Comparison of ENCODE assay signal across 12 mouse cellular contexts in the genomic region with DNA sequence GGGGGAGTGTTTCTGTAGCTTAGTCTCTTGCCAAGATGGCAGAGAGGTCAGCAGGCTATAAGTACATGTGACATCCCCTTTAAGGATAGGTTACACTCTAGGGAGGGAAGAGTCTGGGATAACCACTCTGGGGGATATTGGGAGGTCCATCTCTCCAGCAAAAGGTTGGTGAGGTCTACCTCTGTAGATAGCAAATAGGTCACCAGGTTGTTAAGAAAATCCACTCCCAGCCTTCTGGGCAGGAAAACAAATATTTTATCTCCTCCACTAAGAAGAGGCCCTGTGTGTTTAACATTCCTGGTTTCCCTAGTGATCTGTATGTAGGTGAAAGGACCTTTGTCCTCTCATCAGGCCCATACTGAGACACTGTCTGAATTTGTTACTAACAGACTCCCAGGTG. TPM values are rescaled to one million over a fixed set of nuclear protein-coding genes. Genes with fewer than 3 reads are reported as not detected.
DNase-seq lines count a peak whose midpoint lies in the region; ATAC-seq and TF ChIP-seq lines count a peak whose summit lies in the region.
"Had no signal": no experiment of that assay in that cellular context is flagged by ENCODE, and none has a peak within 500 bp of the region (broad histone marks: within the 10 kb centered on the region; RNA-seq: fewer than 3 reads in every experiment).

No protein-coding gene starts in this region.

- H3K4me2 ChIP-seq in lung, embryonic 14.5 days: no peak overlapping the region
- H3K4me2 ChIP-seq in liver, embryonic 14.5 days (ENCODE audit: low read depth): no peak overlapping the region
- H3K4me2 ChIP-seq: midbrain, embryonic 15.5 days had no signal

- H3K9me3 ChIP-seq in lung, embryonic 14.5 days (ENCODE audit: low read depth, low read length): no peaks in the 10 kb centered on the region
- no peaks in the 10 kb centered on the region for H3K9me3 ChIP-seq in liver, embryonic 14.5 days (ENCODE audit: control insufficient read depth, low read length)
- H3K9me3 ChIP-seq: forebrain, embryonic 10.5 days; midbrain, embryonic 15.5 days had no signal

- TF ChIP-seq CTCF in lung, embryonic 14.5 days (IDR thresholded peaks at IDR 0.05; ENCODE audit: low read depth): no peak
- TF ChIP-seq CTCF in liver, embryonic 14.5 days (IDR thresholded peaks at IDR 0.05; ENCODE audit: low read depth): no peak

- intact Hi-C loops in heart, postnatal 25 days (cut with DNase I): no loop called here

- no peaks in the 10 kb centered on the region for H3K27me3 ChIP-seq in lung, embryonic 14.5 days (ENCODE audit: insufficient read depth, low read length)
- no peaks in the 10 kb centered on the region for H3K27me3 ChIP-seq in liver, embryonic 14.5 days (ENCODE audit: control insufficient read depth, insufficient read depth, low read length)
- H3K27me3 ChIP-seq: midbrain, embryonic 15.5 days had no signal

- H3K9ac ChIP-seq in lung, embryonic 14.5 days: no peak overlapping the region
- no peak overlapping the region for H3K9ac ChIP-seq in liver, embryonic 14.5 days (replicated peaks)
- H3K9ac ChIP-seq: midbrain, embryonic 15.5 days had no signal

- no peaks in the 10 kb centered on the region for H3K36me3 ChIP-seq in lung, embryonic 14.5 days (ENCODE audit: insufficient read depth)
- no peaks in the 10 kb centered on the region for H3K36me3 ChIP-seq in liver, embryonic 14.5 days (replicated peaks; ENCODE audit: control insufficient read depth, insufficient read depth, low read depth)
- H3K36me3 ChIP-seq: forebrain, embryonic 10.5 days; midbrain, embryonic 15.5 days had no signal

- no peak overlapping the region for H3K27ac ChIP-seq in lung, embryonic 14.5 days (ENCODE audit: low read depth)
- H3K27ac ChIP-seq in liver, embryonic 14.5 days: no peak overlapping the region
- H3K27ac ChIP-seq: forebrain, embryonic 10.5 days; hindbrain, postnatal 0 days; midbrain, embryonic 15.5 days had no signal

- peak; percentile 11 for DNase-seq in heart, adult 8-10 months (ENCODE audit: low spot score)
- no peak for DNase-seq in heart, postnatal 25 days (ENCODE audit: low spot score)
- DNase-seq in lung, embryonic 14.5 days: no peak
- no peak for DNase-seq in lung, postnatal 10 days
- peak in 1 of 3 experiments; percentile 4 for DNase-seq in liver, embryonic 14.5 days (ENCODE audit: low read depth in 3 of 3, low spot score in 3 of 3)
- DNase-seq in spleen, postnatal 36 days (ENCODE audit: low spot score in 2 of 2): no peak
- no peak for DNase-seq in MN1 (ENCODE audit: low spot score)
- DNase-seq: adrenal gland, postnatal 10 days; thymus, postnatal 36 days had no signal

- no peak overlapping the region for H3K4me3 ChIP-seq in lung, embryonic 14.5 days (ENCODE audit: low read depth, low read length)
- no peak overlapping the region for H3K4me3 ChIP-seq in liver, embryonic 14.5 days (ENCODE audit: insufficient read depth in 1 of 2, low read depth in 2 of 2, low read length in 2 of 2)
- H3K4me3 ChIP-seq: forebrain, embryonic 10.5 days; midbrain, embryonic 15.5 days had no signal

- peak; percentile 75 for ATAC-seq in lung, embryonic 14.5 days (ENCODE audit: insufficient read depth)
- peak; percentile 74 for ATAC-seq in liver, embryonic 14.5 days (ENCODE audit: insufficient read depth)

- no peaks in the 10 kb centered on the region for H3K4me1 ChIP-seq in lung, embryonic 14.5 days (ENCODE audit: insufficient read depth)
- peaks cover 0 to 4% of the 10 kb centered on the region in 2 experiments; a peak in 2 of 4 replicates for H3K4me1 ChIP-seq in liver, embryonic 14.5 days (replicated peaks; ENCODE audit: control insufficient read depth in 2 of 2, insufficient read depth in 2 of 2, low read length in 1 of 2)
- H3K4me1 ChIP-seq: midbrain, embryonic 15.5 days had no signal

- TF ChIP-seq EP300 in liver, embryonic 14.5 days (IDR thresholded peaks at IDR 0.05; ENCODE audit: low read depth): no peak

RNA-seq across cellular contexts. Expression of a gene that starts 46.3 kb away (rescaled TPM):
- 100 to 1,000 TPM in 2 of 4 experiments, 10 to 100 TPM in 2; 93.7 to 107 (median 101) TPM for total RNA-seq in heart, adult 8-10 months (2022)
- 100 to 1,000 TPM; 125 to 136 TPM for total RNA-seq in heart, postnatal 25 days (2021)
- 342 and 351 TPM in 2 replicates for polyA plus RNA-seq in lung, embryonic 14.5 days (2014; fragmentation: Nextera tagmentation; extraction: Ambion mirVana)
- polyA plus RNA-seq in liver, embryonic 14.5 days (2012; rRNA removed): 28.9 and 41.4 TPM in 2 replicates
- 109 TPM in 2 replicates for polyA plus RNA-seq in liver, embryonic 14.5 days (2014; fragmentation: Nextera tagmentation; extraction: Ambion mirVana)
